Mouse (Mus musculus) CD4-positive helper T cell, adult 2 months (primary cell): ENCODE measurements around the gene Ripor2.
A peak's percentile ranks its signal among the peaks of the same experiment; 100 is the strongest.

Source experiments
- DNase-seq: peaks from one replicate; pipeline ENCODE4 v3.0.0-alpha.2; 2012; ENCODE audit warnings: low read depth, missing footprints, low spot score

The Ripor2 gene

DNA sequence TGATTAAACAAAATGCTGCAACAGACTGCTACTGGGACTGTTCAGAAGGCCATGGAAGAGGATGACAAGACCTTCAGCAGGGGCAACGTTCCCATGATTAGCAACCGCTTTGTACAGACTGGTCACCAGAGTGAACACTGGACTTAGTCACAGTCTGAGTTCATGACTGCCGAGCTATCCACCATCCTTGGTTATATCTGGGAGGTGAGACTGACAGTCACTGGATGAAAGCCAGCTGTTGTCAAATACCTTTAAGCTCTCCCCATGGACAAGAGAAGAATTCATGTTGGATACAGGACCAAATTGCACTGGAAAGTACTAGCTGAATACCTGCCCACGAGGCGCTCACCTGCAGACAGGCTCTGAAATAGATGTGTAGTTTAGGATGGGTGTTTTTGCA lies 2.4 kb downstream of the Ripor2 start:
- no peak for DNase-seq

DNA sequence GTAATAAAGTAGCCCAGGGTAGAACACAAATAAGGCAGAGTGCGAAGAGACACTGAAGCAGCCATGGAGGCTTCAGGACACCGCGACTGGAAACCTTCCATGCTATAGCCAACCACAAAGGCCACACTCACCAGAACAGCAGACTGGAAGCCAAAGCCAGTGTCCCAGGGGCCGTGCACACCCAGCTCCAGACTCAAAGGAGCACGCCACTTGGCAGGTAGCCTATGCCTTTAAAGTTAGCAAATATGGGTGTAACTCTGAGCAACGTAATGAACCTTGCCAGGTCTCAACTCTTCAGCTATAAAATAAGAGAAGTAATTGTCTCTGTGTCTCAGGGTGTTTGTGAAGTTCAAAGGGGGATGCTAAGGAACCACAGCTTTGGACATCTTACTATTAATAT lies 2.9 kb downstream of the Ripor2 start:
- no peak for DNase-seq

DNA sequence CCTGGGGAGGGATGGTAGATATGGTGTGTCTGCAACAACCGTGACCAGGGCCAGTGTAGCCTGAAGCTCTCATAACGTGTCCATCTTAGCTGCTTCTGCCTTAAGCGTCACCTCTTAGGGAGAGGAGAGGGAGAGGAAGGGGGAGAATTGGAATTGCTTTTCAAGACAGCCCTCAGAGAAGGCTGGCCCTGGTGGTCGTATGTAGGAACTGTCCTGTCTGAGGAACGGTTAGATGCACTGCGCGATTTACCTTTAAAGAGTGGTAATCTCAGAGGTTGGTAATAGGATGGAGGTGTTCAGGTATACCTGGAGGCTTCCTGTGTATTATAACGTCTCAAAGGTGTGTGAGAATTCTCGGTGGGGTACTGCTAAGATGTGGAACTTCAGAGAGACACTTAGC lies 3.4 kb downstream of the Ripor2 start:
- no peak for DNase-seq

DNA sequence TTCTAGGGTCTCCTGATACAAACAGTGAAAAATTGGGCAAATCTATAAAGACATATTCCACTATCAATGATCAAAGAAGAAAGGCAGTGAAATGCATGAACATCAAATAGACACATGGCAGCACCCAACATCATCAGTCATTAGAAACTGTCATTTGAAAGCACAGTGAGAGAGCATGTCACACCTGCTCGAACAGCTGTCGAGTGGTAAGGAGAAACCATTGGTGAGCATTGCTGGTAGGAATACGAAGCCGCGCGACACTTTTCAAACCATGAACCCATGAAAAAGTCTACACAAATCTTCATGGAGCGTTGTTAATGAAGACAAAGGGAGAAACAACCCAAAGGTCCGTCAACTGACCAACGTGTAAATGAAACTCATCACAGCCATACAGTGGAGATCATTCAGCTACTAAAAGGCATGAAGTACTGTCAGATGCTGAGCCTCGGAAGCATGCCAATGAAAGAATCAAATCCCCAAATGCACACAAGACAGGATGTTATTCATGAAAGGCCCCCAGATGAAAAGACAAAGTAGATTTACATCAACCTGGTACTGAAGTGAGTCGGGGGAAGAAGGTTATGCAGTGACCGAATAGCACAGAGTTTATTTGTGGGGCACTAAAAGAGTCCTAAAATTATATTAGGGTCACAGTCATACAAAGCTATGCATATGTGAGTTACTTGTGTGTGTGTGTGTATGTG lies 5.4 kb downstream of the Ripor2 start:
- peak; percentile 45 for DNase-seq

DNA sequence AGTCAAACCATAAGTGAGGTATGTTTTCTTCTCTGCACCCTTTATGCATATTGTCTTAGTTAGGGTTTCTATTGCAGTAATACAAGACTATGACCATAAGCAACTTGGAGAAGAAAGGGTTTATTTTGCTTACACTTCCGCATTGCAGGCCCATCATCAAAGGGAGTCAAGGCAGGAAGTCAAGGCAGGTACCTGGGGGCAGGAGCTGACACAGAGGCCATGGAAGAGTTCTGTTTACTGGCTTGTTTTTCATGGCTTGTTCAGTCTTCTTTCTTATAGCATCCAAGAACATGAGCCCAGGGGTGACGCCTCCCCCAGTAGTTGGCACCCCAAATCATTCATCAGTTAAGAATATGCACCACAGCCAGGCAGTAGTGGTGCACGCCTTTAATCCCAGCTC lies 6.6 kb downstream of the Ripor2 start:
- no peak for DNase-seq

DNA sequence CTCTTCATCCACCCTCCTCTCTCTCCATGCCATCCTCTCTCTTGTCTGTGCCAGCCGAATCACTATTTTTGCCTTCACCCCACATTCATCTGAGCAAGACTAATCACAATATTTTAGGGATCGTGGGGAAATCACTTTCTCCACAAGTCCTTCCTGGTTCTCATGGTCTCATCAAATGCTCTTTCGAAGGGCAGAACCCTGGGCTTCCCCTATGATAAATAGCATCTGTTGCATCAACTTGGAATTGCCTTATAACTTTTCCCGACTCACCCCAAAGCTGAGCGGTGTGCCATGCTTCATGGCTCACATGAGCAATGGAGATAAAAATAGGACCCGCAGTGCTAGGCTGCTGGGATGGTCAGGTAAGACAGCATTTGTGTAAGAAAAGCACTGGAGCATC lies 9.7 kb downstream of the Ripor2 start:
- DNase-seq, result no peak

DNA sequence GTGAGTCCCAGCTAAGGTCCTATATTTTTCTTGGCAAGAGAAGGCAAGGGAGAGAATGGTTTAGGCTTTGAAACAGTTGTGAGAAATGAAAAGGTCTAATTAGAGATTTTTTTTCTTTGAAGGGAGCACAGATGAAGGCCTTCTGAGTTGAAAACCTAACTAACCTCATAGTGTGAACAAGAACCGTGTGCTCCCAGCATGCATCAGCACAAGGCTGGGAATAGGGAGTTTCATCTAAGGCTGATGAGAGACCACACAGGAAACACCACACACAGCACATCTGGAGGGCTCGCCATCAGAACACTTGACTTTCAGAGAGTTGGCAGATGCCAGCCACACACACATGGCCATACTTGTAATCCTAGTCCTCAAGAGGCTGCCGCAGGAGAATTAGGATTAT lies 12.3 kb downstream of the Ripor2 start:
- DNase-seq, result no peak

DNA sequence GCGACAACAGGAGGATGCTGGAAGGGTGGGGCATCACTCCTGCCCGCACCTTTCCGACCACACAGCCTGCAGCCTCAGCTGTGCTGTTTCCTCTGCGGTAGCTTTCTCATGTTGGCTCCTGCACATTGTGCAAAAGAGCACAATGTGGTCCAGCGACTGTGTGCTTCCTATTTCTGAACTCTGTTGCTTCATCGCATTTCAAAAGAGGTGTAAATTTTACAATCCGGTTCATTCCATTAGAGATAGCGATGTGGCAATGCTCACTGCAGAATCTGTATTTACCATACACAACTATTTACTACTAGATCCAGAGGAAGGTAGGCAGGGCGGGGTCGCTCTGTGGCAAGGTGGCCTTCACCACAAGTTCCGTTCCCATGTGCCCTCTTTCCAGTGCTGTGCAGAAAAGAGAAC lies 17.6 kb downstream of the Ripor2 start:
- peak; percentile 91 for DNase-seq

DNA sequence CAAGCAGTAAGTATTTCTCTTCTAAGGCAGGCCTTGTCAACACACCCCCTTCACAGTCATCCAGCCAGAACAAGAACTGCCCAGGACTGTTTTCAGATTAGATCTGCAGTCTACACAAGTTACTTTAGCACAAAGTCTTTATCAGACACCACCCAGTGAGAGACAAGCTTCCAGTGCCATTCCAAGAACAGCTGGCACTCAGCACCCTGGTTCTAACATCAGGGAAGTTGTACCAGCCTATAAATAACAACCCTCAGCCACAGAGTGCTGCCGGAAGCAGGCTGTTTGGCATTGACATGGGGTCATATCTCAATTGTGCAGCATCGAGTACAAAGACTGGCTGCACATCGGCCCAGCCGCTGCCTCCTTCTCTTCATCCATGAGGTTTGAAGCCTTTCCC lies 21.0 kb downstream of the Ripor2 start:
- peak; percentile 68 for DNase-seq

DNA sequence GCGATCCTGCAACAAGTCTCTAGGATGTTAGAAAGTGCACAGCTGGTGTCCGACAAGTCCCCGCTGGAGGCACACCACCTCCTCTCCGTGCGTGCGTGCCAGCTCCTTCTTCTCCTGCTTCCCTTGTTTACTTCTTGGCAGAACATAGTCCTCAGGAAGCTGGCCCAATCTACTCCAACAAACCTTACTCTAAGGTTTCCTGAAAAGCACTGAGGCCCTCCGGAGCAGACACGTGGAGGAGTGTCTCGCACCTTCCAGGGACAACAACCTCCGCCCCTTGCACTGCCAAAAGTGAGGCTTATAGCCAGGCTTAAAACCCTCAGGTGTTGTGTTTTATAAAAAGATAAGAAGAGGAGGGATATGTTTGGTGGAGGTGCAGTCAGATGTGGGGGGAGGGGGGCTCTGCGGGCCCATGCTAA lies 21.6 kb downstream of the Ripor2 start:
- DNase-seq, result peak; percentile 77

DNA sequence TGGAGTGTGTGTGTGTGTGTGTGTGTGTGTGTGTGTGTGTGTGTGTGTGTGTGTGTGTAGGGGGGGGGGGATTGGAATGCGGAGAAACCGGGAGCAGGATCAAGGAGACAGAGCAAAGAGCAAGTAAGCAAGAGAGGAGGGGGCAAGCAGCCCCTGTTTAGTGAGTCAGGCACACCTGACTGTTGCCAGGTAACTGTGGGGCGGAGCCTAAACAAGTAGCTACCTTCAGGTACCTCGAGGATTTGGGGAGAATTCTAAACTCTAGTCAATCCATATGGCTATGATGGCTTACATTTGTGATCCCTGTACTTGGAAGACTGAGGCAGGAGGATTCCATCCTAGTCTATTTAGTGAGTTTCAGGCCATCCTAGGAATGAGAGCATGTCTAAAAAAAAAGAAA lies 22.1 kb downstream of the Ripor2 start:
- peak; percentile 78 for DNase-seq

DNA sequence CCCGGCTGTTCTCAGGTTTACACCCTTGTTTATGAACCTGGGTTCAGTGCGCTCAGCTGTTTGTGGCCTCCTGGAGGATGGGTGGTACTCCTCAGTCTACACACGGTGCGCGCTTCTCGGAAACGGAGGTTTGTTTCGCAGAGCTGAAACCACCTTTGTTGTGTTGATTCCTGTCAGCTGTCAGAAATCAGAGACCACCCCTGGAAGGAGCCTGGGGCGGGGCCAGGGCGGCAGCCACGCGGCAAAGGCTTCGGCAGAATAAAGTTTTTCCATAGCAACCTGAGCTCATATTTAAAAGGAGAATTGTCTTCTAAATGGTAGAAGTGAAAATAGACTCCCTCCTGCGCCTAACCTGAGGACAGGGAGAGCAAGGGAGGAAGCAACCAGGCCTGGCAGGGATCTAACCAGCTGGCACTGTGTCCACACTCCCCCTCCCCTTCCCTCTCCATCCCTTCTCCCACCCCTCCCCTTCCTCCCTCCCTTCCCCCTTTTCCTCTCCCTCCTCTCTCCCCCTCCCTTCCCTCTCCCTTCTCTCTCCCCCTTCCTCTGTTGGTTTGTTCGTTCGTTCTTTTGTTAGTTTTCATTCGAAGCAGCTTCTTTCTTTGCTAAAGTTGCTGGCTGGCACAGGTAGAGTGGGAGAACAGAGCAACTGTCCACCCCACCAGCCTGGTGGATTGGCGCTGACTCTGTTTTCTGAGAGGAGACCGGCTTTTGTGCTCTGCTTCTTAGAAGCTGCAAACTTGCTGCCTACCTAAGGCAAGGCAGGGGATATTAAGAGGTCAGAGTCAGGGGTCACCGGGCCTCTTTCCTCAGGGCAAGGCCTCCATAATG lies 23.0 kb downstream of the Ripor2 start:
- DNase-seq, result peak; percentile 96

DNA sequence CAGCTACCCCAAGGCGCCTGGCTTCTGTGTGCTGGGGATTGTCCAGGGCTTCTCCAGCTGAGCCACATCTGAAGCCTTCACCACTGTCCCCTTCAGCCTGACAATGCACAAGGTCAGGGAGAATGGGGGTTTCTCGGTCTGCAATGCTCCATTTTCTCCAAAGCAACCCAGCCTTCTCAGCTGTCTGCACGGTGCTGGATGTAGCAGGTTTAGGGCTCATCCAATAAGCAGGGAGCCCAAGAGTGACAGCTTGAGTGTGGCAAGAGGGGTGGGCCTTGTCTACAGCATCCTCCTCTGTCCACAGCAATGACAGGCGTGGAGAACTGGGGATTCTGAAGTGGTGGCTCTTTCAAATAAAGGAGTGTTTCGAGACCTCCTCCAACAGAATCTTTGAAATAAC lies 23.8 kb downstream of the Ripor2 start:
- DNase-seq, result peak; percentile 57

DNA sequence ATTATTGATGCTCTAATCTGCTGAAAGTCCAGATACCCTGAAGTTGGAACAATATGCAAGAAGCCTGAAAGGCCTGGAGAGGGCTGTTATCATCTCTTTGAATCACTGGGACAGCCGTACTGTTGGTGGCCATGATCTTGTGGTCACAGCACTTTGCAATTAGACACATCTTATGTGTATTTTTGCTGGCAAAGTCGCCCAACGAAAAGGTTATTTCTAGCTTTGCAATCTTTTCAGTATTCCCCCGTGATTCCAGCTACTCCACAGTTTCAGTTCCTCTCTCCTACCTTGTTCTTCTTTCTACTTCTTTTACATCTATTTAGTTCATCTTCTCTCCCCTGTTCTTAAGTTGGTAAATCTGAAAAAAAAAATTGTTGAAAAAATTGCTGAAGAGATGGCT lies 26.0 kb downstream of the Ripor2 start:
- no peak for DNase-seq

DNA sequence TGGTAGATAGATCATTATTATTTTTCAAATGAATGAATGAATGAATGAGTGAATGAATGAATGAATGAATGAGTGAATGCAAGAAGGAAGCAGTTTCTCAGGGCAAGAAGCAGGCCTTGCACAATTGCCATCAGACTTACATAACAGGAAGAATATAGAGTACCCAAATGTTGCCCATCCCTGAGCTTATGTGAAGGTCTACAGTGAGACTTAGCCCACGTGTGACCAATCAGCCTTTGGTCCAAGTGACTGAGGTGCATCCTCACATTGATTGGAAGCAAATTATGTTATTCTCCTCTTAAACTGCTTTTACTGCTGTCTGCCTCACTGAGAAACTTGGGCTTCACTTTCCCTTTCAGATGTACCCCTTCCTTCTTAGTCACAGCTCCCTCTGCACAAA lies 26.7 kb downstream of the Ripor2 start:
- DNase-seq, result no peak

DNA sequence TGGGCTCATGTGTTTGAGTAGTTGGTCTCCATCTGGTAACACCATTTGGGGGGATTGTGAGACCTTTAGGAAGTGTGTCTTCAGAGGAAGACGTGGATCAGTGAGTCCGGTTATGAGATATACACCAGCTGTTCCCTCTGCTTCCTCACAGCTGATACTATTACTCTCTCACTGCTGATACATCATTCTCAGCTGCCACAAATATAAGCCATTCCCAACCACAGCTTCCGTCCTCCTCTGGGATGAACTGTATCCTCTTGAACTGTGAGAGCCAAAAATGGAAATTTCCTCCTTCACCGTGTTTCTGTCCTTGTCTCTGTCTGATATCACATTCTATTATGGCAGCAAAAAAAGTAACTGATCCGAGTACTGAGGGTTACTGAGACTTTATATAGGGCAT lies 28.9 kb downstream of the Ripor2 start:
- DNase-seq, result no peak

DNA sequence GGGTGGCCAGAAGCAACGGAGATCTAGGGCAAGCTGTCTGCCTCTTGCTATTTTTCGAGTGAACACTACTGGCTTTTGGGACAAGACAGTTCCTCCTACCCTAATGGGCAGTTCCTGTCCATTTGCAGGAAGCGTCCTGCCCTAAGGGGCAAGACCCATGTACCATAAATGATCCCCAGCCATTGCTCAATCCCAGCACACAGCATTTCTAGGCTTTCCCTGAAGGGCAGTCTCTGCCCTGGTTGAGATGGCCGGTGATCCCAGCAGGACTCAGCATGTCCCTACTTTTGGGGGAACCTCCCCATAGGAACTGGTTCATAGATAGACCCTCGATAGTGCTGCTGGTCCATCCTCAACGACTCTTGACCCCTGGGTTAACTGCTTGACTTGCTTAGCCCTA lies 31.0 kb downstream of the Ripor2 start:
- DNase-seq, result no peak

DNA sequence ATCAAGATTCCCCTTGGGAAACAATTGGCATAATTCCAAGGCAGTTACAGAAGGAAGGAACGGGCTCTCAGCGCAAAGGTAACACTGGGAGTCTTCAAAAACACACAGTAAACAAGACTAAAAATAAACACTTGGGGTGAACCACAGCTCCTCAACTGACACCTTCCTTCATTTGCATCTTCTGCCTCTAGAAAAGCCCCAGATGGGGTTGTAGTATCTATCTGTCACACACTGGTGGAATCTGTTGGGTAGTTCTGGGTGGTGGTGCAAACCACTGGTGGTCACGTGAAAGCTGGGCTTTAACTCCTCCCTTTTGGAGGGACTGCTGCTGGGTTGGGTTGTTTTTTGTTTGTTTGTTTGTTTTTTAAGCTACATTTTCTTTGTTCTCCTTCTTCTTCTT lies 31.4 kb downstream of the Ripor2 start:
- DNase-seq, result peak; percentile 92

DNA sequence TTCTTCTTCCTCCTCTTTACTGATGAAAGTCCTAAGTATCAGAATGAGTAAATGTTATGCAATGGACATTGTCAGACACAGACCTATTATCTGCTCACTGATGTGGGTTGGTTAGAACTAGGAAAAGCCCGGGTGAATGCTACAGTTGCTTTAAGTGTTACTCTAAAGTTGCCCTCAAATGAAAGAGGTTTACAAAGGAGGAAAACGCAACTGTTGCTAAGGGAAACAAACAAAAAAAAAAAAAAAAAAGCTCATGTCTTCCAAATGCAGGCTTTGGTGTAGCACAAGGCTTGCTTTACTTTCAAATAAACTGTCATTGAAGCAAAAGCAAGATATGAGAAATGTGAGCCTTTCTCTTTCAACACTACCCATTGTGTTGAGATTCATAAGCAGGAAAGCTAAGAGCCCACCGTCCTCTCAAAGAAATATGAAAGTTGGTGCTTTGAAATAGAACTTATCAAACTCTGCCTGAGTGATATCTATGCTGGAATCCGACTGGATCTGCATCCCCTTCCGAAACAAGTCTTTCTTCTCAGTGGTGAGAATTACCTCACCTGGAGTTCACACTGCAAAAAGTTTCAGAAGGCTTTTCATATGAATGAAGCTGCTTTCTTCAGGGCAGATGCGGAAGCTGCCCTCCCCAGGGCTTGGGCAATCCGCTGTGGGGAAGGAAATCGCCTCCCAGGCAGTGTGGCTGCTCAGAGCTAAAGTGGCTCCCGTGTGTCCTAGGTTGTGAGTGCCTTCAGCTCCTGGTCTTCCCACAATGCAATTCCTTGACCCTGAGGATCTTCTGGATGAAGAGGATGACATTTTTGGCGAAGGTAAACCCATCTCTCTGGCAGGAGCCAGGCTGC lies 32.2 kb downstream of the Ripor2 start:
- DNase-seq, result peak; percentile 87

DNA sequence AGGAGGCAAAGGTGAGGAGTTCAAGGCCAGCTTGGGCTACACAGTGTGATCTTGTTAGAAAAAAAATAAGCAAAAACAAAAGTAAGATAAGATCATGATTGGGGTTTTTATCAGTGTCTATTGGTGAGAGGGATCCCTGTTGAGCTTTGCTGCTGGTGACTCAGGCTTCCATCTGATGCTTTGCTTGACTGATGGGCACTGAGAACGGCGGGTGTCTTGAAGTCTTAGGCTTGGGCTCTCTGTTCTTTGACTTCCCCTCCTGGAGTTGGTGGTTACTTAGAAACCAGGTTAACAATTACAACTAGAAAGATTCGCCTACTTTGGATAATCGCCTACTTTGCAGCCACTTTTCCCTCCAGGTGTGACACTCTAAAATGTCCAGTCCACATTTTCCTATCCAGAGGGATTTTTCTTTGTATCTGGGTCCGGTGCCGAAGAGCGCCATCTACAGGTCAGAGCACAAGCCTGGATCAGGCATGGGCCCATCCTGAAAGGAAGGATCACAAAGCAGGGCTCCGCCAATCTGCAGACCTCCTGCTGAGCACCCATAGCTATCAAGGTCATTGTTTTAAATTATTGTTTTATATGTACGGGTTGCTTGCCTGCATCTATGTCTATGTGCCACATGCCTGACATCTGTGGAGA lies 34.1 kb downstream of the Ripor2 start:
- DNase-seq, result peak; percentile 80

DNA sequence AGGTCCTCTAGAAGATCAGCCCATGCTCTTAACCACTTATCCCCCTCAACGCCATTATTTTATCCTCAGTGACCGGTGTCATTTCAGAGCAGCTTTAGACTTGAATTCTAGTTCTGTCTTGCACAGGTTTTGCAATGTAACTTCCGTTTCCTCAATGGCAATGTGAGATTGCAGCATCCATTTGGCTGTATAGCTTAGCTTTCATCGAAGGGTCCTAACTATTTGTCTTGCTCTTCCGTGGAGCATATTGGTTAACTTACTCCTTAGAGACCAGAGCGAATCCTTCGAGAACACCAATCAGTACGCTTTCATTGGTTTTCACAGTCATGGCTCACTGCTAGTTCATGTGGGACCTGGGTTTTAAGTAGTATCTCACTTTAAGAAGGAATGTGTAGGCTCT lies 34.7 kb downstream of the Ripor2 start:
- DNase-seq, result no peak
